Mouse (Mus musculus) layer of hippocampus, postnatal 14 days (tissue): ENCODE measurements at regions not wholly inside any gene's neighbourhood (a gene's known extent, or its start where the extent isn't known, plus 50 kb on each side); places are given as distances from the start of the nearest gene placed in this dataset.

Source experiments
- DNase-seq, 2 experiments: peaks; one replicate each; pipeline ENCODE4 v3.0.0; 2021 to 2022; ENCODE audit warnings: low spot score in 2 of 2, mixed read lengths in 1 of 2

- no peak for DNase-seq
These were observed 183.3 kb downstream of the Plk2 start for GRCm38 (mm10) chr13:110578159-110578558.

DNA sequence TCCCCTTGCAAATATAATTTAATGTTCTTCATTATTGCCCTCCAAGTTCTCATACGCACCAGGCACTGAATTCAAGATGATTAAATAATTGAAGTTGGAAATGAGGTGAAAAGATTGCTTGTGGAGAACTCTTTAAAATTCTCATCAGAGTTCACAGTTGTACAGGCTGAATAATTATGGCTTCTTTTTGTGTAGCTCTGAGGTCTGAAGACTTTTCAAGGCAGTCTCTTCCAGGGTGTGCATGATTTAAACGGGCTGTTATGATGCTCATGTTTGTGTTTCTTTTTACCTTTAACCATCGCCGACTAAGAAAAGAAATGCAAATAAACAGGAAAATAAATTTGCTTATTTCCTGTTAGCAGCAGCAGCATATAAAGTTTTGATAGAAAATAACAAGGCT is 185.3 kb downstream of the Plk2 start:
- DNase-seq = no peak

DNA sequence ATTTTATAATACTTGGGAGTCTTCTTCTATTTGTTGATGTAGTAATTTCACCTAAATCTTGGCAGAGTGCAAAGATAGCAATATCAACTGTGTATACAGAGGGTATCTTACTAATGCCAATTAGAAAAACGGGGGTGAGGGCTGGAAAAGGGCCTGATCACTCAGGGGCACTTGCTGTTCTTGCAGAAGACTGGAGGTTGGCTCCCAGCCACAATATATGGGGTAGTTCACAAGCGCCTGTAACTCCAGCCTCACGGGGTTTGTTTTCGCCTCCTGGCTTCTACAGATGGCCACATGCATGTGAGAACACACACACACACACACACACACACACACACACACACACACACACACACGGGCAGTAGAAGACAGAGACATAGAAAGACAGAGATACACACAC is 185.7 kb downstream of the Plk2 start:
- DNase-seq = no peak

GRCm38 (mm10) chr13:110584765-110585164 is 189.9 kb downstream of the Plk2 start:
- no peak for DNase-seq

- DNase-seq = no peak
These were observed 199.8 kb downstream of the Plk2 start for GRCm38 (mm10) chr13:110594630-110595029.

- DNase-seq = no peak
These were observed 204.8 kb downstream of the Plk2 start for GRCm38 (mm10) chr13:110599666-110600065.

GRCm38 (mm10) chr13:110600377-110600776 is 205.5 kb downstream of the Plk2 start:
- no peak for DNase-seq

- no peak for DNase-seq
These were observed 206.5 kb downstream of the Plk2 start for GRCm38 (mm10) chr13:110601352-110601751.

GRCm38 (mm10) chr13:110601840-110602239 is 207.0 kb downstream of the Plk2 start:
- no peak for DNase-seq

DNA sequence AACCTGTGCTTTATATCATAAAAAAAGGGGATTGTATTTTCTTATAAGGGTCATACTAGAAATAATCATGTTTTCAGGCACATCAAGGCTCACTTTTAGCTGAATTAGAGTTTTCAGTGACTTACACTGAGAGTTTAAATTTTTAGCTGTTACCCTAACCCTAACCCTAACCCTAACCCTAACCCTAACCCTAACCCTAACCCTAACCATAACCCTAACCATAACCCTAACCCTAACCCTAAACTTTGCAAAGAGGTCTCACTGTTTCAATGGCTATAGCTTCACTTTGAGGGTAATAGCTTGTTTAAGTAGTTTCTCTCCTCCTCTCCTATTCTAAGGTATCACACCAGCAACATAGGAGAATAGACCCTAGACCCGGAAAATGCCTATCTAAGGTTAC is 208.0 kb downstream of the Plk2 start:
- no peak for DNase-seq

DNA sequence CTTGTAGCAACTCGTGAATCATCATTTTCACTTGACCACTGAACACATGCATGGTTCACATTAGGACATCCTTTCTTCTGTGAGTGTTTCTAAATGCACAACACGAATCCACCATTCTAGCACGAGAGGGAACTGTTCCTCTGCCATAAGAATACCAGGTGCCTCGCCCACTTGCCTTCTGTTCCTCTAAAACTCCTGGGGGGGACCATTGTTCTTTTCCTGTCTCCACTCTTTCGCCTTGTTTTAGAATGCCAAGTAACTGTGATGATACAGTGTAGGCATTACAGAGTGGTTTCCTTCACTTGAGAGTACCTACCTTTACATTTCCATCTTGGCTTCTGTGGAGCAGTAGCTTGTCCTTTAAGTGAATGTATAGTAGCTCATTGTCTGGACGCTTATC is 224.2 kb downstream of the Plk2 start:
- DNase-seq = peak in 1 of 2 experiments; percentile 59

GRCm38 (mm10) chr13:110627136-110627535 is 232.3 kb downstream of the Plk2 start:
- no peak for DNase-seq

- DNase-seq = peak in 1 of 2 experiments; percentile 46
These were observed 232.9 kb downstream of the Plk2 start for GRCm38 (mm10) chr13:110627732-110628131.

DNA sequence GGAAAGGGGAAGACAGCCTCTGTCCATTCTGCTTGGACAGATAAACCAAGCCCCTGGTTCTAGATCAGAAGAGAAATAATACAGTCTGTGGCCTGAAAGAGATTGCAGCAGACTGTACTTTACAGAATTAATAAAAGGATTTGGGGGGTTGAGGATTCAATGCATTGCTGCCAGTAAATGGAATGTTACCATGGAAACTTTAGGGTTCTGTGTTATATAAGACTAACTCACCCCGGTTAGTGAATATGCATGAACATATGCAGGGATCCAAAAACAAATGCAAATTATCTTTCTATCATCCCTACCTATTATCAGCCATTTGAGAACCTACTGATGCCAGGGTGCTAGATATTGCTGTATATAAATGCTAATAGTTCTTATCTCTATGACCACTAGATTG is 233.4 kb downstream of the Plk2 start:
- no peak for DNase-seq

DNA sequence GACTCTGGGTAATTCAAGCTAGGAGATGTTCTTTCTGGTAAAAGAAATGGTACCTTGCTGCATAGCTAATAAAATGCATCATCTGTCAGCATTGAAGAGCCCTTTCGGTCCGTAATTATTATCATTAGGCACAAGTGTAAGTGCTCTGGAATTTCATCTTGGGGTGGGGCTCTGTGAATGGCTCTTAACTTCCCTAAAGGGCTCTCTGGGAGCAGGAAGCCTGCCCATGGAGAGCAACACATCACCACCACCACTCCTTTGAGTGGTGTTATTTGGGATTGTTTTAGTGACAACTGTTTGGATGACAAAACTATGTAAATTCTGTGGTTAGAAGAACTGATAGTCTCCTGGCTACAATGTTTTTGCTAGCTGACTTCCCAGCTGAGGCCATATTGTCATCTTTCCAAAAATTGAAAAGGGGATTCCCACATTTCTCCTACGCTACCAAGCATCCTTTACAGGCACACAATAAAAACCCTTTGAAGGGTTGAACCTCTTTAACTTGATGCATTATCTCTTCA is 238.5 kb downstream of the Plk2 start:
- DNase-seq = no peak

DNA sequence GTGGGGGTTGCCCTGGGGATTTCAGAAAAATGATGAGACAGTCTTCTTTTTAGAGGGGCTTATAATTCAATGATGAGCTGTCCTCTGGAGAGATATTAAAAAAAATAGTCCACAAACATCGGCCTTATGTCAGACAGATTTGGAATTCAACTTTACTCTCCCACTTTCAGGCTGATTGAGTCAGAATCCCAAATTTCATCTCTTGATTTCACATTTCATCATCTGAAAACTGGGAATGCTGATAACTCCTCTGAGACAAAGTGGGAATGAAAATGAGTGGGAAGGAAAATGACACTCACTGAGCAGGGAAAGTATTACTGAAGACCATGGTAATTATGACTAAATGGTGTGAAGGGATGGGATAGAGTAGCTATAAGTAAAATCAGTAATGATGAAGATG is 239.1 kb downstream of the Plk2 start:
- no peak for DNase-seq

- no peak for DNase-seq
These were observed 247.9 kb downstream of the Plk2 start for GRCm38 (mm10) chr13:110642792-110643191.

- DNase-seq = peak in 1 of 2 experiments; percentile 35
These were observed 248.5 kb downstream of the Plk2 start for GRCm38 (mm10) chr13:110643198-110643896.

DNA sequence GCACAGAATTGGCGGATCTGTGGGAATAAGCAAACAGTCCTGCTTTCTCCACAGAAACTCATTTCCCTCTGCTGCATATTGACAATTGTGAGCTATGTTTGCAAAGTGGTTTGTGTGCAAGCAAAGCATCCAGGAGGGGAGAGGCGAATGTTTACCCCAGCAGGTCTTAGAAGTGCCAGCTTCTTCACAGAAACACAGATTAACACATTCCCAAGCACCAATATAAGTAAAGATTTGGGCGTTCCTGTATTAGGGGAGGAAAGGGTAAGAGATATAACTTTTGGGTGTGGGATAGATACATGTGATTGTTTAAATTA is 249.0 kb downstream of the Plk2 start:
- DNase-seq = no peak

DNA sequence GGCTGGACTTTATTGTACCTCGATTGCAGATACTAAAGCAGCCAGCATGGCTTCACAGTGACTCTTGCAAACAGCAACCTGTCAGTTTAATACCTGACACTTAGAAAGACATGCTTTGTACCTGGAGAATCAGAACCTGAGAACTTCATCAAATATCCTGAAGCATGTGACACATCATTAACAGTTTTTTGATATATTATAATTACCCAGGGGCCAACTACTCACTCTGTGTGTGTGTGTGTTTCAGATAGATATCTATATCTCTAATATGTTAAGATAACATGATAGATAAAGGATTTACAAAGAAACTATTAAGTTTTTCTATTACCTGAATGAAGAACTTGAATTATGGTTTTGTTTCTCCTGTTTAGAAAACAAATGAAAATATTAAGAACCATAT is 254.5 kb downstream of the Plk2 start:
- DNase-seq = no peak

DNA sequence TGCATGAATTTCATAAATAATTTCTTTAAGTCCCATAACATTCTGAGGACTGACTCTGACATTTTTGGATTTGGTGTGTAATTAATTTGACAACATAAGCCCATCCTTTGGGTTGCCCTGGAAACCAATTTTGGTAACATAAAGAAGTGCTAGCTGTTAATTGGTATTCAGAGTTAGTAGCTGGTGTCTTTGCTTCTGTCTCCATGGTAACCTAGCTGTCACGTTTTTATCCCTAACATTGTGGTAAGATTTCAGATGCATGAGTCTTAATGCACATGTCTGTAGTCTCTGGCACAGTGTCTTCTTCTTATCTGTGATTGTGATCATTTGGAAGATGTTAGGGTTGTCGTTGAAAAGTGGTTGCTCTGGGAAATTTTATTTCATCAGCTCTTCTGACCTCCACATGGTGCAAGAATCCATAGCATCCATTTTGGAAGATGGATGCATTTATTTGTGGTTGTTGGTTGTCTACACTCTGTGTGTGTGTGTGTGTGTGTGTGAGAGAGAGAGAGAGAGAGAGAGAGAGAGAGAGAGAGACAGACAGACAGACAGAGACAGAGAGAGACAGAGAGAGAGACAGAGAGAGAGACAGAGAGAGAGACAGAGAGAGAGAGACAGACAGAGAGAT is 255.1 kb downstream of the Plk2 start:
- peak in 1 of 2 experiments; percentile 66 for DNase-seq

DNA sequence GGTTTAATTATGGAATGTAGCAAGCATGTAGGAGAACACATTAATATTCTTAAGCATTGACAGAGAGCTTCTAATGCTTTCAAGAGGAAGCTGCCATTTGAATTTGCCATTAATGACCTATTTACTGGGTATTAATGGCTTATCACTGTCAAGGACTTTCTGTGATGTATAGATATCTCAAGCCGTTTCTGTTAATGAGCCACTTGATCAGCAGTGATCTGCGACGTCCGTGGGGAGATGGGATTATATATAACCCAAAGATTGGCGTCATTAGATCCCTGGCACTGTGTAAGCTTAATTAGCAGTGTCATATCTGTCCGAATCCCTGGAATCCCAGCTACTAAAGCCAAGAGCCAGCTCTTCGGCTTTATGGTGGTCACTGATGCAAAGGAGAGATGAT is 257.4 kb downstream of the Plk2 start:
- no peak for DNase-seq
